Mouse (Mus musculus): Measurements from ENCODE around the gene Olfr1288. TPM values are rescaled to one million over a fixed set of nuclear protein-coding genes. Genes with fewer than 3 reads are reported as not detected.

Olfr1288 gene
- not detected for total RNA-seq (2021)
- long read RNA-seq, experiment 1, result 0 reads
- long read RNA-seq, experiment 2, result 0 reads

DNA sequence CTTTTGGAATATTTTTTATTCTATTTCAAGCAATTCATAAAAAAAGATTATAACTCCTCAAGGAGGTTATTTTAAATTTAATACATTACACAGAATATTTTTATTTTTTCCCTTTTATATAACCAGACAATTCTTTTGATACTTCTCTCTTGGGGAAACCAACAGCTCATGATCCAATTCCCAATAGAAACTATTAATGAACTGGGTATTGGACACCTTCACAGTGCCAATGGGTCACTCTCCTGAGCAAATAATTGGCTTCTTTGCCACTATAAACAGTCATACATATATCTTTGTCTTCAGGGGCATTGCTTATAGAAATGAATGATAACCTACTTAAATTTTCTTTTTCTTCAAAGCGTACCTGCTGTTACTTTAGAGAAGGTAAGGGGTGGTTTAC, at the start of gene Olfr1288:
Gene Olfr1288 (plus strand): TSS at position 301 of the 400 bp plus-strand sequence.
- no peak for TF ChIP-seq CTCF (conservative IDR thresholded peaks at IDR 0.05)
- H3K27ac ChIP-seq, result no peak within 1 kb of the TSS
- DNase-seq (ENCODE audit: low spot score in 2 of 2), result no peak
- H3K4me3 ChIP-seq, result no peak within 1 kb of the TSS

DNA sequence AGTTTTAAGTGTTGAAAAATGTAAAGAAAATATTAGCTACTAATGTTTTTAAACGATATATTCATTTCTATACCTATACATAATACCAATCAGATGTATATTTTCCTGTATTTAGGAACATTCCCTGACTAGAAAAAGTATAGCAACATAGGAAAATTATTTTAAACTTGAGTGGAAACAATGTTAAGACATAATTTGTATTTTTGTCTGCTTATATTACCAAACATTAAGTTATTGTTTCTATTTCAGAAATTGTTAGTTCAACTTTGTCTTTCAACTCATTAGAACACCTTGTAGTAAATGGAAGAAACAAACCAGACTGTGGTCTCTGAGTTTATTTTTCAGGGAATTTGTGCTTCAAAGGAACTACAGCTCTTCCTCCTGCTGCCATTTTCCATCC, 25.1 kb upstream of the Olfr1288 start, which contains the start of gene Olfr1287:
Gene Olfr1287 (plus strand): TSS at position 301 of the 400 bp plus-strand sequence.
- Histone ChIP-seq H3K27ac (no peak within 1 kb of the TSS), H3K4me3 (no peak within 1 kb of the TSS)
- DNase-seq (ENCODE audit: low spot score in 2 of 2), result no peak
- no peak for TF ChIP-seq CTCF (conservative IDR thresholded peaks at IDR 0.05)

DNA sequence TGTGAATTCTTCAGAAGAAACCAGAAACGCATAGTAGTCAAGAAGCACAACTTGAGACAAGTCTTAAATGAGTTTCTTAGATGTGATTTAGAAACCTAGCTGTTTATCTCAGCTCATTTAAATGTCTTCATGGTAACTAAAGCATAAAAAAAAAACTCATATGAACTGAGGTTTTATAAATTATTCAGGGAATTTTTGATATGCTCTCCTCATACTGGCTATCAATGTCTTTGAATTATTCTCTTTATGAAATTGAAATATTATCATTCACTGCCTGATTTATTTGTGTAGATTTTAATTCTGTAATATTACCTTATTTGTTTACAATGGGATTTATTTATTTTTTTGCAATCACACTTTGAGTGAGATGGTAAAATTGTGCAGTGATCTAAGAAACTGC, 6.6 kb downstream of the Olfr1288 start, which contains the start of gene Olfr1289:
Gene Olfr1289 (plus strand): TSS at position 301 of the 400 bp plus-strand sequence.
- no peak for TF ChIP-seq CTCF (conservative IDR thresholded peaks at IDR 0.05)
- Histone ChIP-seq H3K27ac (no peak within 1 kb of the TSS), H3K4me3 (no peak within 1 kb of the TSS)
- no peak for DNase-seq (ENCODE audit: low spot score in 2 of 2)

DNA sequence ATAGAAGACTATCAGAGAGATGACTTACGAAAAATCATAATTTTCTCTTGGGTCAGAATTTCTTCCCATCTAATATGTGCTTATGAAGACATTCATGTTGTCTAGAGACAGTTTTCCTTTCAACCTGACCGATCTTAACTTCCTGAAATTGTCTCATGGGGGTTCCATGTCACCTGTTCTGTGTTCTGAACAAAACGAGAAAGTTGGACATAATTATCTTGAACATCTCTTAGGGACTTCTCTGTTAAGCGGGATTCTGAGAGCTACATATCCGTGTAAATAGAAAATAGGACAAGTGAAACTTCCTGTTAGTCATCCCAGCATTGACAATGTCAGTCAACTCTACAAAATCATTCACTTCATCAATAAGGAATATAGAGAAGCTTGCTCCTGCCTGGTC, 19.8 kb downstream of the Olfr1288 start, which contains the start of gene Olfr1290:
Gene Olfr1290 (minus strand): TSS at position 101 of the 400 bp plus-strand sequence.
- Histone ChIP-seq H3K27ac (no peak within 1 kb of the TSS), H3K4me3 (no peak within 1 kb of the TSS)
- TF ChIP-seq CTCF (conservative IDR thresholded peaks at IDR 0.05), result no peak
- DNase-seq (ENCODE audit: low spot score in 2 of 2), result no peak

DNA sequence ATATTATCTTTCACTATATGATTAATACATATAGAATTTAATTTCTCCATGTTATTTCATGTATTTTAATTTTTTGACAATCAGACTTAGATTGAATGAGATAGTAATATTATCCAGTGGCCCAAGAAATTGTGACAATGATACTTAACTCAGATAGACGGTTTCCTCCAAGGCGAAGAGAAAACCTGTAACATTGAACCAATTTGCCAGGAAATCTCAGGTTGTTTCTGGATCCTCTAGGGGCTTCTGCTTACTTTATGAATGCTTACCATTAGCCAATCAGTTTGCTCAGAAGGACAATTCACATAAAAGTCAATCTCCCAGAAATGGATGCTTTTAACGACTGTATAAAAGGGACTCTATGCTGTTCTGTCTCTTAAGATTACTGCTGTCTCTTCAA, 23.0 kb downstream of the Olfr1288 start, which contains the start of gene Olfr1291-ps1:
Gene Olfr1291-ps1 (plus strand): TSS at position 301 of the 400 bp plus-strand sequence.
- Histone ChIP-seq H3K27ac (no peak within 1 kb of the TSS), H3K4me3 (no peak within 1 kb of the TSS)
- TF ChIP-seq CTCF (conservative IDR thresholded peaks at IDR 0.05), result no peak
- no peak for DNase-seq (ENCODE audit: low spot score in 2 of 2)

DNA sequence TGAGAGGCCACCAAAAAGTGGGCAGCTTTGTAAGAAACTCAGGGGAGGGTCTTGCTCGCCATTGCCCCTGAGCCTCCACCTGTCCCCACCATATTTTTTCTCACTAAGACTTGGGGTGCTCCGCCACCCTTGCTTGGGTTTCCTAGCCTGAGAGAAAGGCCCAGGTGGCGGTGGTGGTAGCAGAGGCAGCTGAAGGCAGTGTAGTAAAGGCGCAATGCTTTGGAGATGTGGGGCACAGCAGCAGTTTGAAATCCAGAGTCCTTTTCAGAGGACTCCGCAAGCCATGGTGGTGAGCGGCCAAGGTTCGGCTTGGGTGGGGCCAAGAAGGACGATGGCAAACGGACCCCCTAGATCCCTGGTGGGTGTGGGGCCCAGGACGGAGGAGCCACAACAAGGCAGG, 43.5 kb downstream of the Olfr1288 start:
- TF ChIP-seq CTCF (conservative IDR thresholded peaks at IDR 0.05), result no peak
- H3K4me3 ChIP-seq, result no peak overlapping the region
- DNase-seq (ENCODE audit: low spot score in 2 of 2), result no peak
- H3K27ac ChIP-seq, result no peak overlapping the region

DNA sequence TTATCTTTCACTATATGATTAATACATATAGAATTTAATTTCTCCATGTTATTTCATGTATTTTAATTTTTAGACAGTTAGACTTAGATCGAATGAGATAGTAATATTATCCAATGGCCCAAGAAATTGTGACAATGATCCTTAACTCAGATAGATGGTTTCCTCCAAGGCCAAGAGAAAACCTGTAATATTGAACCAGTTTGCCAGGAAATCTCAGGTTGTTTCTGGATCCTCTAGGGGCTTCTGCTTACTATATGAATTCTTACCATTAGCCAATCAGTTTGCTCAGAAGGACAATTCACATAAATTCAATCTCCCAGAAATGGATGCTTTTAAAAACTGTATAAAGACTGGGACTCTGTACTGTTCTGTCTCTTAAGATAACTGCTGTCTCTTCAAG, 51.0 kb downstream of the Olfr1288 start, which contains the start of gene Olfr1293-ps:
Gene Olfr1293-ps (plus strand): TSS at position 301 of the 400 bp plus-strand sequence.
- Histone ChIP-seq H3K27ac (no peak within 1 kb of the TSS), H3K4me3 (no peak within 1 kb of the TSS)
- no peak for TF ChIP-seq CTCF (conservative IDR thresholded peaks at IDR 0.05)
- no peak for DNase-seq (ENCODE audit: low spot score in 2 of 2)

Other genes starting within 250 kb of the Olfr1288 start
- gene 4930430A15Rik, start 244.5 kb upstream of the Olfr1288 start, total RNA-seq (2021), result not detected
- gene Olfr1275, start 238.8 kb upstream of the Olfr1288 start, total RNA-seq (2021), result not detected
- gene Olfr1276, start 219.6 kb upstream of the Olfr1288 start, total RNA-seq (2021), result not detected
- gene Olfr1277, start 200.0 kb upstream of the Olfr1288 start, total RNA-seq (2021), result not detected
- not detected for gene Olfr1278, start 184.0 kb upstream of the Olfr1288 start, total RNA-seq (2021)
- not detected for gene Olfr1279, start 173.5 kb upstream of the Olfr1288 start, total RNA-seq (2021)
- gene Olfr1280, start 160.1 kb upstream of the Olfr1288 start, total RNA-seq (2021), result not detected
- not detected for gene Olfr1281, start 147.6 kb upstream of the Olfr1288 start, total RNA-seq (2021)
- not detected for gene Olfr1282, start 138.0 kb upstream of the Olfr1288 start, total RNA-seq (2021)
- gene Olfr1283, start 107.3 kb upstream of the Olfr1288 start, total RNA-seq (2021), result not detected
- not detected for gene Olfr1284, start 98.6 kb upstream of the Olfr1288 start, total RNA-seq (2021)
- not detected for gene Olfr1286, start 51.0 kb upstream of the Olfr1288 start, total RNA-seq (2021)
- gene Olfr1287, start 25.0 kb upstream of the Olfr1288 start, total RNA-seq (2021), result not detected
- not detected for gene Olfr1289, start 6.7 kb downstream of the Olfr1288 start, total RNA-seq (2021)
- gene Olfr1290, start 19.7 kb downstream of the Olfr1288 start, total RNA-seq (2021), result not detected
- not detected for gene Olfr1291-ps1, start 23.1 kb downstream of the Olfr1288 start, total RNA-seq (2021)
- gene Olfr1293-ps, start 51.1 kb downstream of the Olfr1288 start, total RNA-seq (2021), result not detected
- not detected for gene Olfr1294, start 66.2 kb downstream of the Olfr1288 start, total RNA-seq (2021)
- not detected for gene Olfr1295, start 95.6 kb downstream of the Olfr1288 start, total RNA-seq (2021)
- gene Olfr1297, start 152.4 kb downstream of the Olfr1288 start, total RNA-seq (2021), result not detected
- gene Olfr1298, start 175.1 kb downstream of the Olfr1288 start, total RNA-seq (2021), result not detected
- gene Olfr1299, start 187.3 kb downstream of the Olfr1288 start, total RNA-seq (2021), result not detected